Mouse (Mus musculus): ENCODE measurements at regions not wholly inside any gene's neighbourhood (a gene's known extent, or its start where the extent isn't known, plus 50 kb on each side); places are given as distances from the start of the nearest gene placed in this dataset.

DNA sequence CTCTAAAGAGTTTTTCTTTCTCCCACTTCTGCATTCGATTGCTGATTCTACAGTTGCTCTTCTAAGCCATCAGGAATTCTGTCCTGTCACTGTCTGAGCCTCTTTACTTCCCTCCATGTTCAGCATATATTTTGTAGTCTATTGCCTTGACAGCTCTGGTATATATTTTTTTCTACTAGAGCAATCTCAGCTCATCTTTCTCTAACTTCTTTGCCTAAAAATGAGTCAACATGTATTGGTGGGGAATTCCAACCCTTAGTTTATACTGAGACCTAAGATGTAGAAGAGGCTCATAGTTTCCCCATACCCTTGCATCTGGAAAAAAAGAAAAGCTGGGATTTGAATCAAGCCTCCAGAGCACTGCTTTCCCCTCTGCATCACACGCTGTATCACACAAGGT lies 114.7 kb downstream of the Kctd12 start:
- TF ChIP-seq POLR2A (IDR thresholded peaks at IDR 0.05; ENCODE audit: control insufficient read depth, extremely low read depth, insufficient read depth, low read length, poor library complexity) (no peak), CTCF (IDR thresholded peaks at IDR 0.05; ENCODE audit: borderline replicate concordance, control insufficient read depth, extremely low read depth, insufficient read depth, low read length, poor library complexity) (no peak)

All from thymus, adult 2 months (tissue).